Mouse (Mus musculus): ENCODE results near the gene Fam78b.

Gene Fam78b

GRCm38 (mm10) chr1:167032046-167032648 is 30.9 kb downstream of the Fam78b start:
- no peak for DNase-seq (ENCODE audit: low spot score)

- no peak for DNase-seq (ENCODE audit: low spot score)
Observed at GRCm38 (mm10) chr1:167034435-167034834, 33.2 kb downstream of the Fam78b start.

DNA sequence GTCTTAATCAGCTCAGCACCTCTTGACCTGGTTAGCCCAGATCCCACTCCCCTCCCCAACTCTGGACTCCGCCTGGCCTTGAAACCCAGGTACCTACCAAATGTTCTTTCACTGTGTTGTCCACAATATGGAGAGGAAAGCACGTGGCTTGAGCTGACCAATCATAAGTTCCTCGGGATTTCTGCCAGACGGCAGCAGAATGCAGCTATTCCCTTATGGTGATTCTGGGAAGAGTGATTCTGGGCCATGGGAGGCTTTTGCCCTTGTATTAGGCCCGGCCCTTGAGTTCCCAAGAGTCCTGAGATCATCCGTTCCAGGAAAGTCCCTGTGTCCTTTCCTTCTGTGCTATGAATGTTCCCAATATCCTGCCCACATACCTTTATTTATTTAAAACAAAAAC is 41.3 kb downstream of the Fam78b start:
- no peak for DNase-seq (ENCODE audit: low spot score)

DNA sequence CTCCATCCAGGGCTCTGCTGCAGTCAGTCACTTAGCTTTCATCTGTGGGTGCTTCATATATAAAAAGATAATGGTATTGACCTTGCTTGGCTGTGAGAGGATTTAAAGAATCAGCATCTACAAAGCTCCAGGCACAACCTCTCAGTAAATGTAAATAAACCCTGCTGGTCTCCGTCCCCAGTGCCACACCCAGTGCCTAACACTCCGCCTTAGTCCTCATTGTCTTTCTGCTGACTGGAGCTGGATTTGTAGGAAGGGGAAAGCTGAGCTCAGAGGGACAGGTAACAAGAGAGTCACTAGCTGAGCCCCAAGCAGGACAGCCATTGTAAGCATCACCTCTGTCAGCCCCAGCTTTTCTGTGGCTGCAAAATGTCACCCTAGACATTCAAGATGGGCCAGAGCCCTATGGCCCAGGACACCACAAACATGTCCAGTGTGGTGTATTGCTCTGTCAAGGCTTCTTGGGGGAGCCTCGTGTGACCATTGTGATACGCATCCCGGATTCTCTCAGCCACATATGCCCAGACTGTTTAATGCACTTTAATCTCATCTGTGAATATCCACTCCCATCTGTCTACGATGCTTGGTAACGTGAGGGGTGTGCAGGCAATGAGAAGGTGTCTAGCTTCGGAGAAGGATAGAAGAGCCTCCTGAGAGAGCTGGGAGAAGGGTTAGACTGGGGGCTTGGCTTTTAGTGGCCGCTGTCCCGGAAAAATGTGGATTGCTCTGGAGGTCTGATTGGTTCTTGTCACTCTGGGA is 45.1 kb downstream of the Fam78b start:
- DNase-seq (ENCODE audit: low spot score): no peak

DNA sequence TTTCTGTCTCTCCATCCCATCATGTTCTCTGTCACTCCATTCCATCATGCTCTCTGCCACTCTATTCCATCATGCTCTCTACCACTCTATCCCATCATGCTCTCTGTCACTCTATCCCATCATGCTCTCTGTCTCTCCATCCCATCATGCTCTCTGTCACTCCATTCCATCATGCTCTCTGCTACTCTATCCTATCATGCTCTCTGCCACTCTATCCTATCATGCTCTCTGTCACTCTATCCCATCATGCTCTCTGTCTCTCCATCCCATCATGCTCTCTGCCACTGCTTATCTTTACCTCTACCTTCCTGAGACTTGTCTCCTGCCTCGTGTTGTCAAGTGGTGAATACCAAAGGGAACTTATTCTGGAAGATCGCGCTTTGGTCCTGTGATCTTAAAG is 49.6 kb downstream of the Fam78b start:
- DNase-seq (ENCODE audit: low spot score): no peak

DNA sequence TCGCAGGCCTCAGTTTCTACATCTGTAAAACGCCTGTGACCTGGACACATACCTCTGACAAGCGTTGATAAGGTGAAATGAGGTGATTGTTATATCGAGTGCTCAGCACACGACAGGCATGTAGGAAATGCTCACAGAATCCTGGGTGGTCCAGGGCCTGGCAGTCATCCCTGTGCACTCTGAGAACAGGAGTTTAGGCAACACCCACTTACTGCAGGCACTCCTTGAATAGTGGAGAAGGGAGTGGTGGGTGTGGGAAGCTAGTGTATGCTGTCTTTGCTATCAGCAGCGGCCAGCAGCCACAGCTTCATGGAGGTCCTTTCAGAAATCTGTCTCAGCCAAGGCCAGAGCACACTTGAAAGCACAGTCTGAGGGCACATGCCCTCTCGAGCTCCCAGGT is 52.8 kb downstream of the Fam78b start:
- DNase-seq (ENCODE audit: low spot score): no peak

DNA sequence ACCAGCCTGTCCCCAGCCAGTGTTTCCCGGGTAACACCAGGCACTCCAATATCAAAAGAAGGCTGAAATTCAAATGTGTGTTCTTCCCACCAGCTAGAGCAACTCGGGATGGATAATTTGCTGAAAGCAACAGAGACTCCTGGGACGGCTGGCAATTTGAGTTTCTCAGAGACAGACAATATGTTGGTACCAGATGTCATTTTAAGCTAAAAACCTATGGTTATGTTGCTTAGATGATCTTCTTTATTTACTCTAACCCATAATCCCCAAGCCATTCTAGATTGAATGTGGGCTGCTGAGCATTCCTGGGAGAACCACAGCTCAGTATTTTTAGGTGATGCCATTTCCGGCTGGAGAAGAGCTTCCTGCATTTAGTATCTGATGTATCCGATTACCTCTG is 56.3 kb downstream of the Fam78b start:
- DNase-seq (ENCODE audit: low spot score): no peak

GRCm38 (mm10) chr1:167059550-167060285 is 58.5 kb downstream of the Fam78b start:
- DNase-seq (ENCODE audit: low spot score): no peak

- no peak for DNase-seq (ENCODE audit: low spot score)
Observed at GRCm38 (mm10) chr1:167063971-167064370, 62.8 kb downstream of the Fam78b start.

GRCm38 (mm10) chr1:167065541-167065940 is 64.3 kb downstream of the Fam78b start:
- DNase-seq (ENCODE audit: low spot score): no peak

DNA sequence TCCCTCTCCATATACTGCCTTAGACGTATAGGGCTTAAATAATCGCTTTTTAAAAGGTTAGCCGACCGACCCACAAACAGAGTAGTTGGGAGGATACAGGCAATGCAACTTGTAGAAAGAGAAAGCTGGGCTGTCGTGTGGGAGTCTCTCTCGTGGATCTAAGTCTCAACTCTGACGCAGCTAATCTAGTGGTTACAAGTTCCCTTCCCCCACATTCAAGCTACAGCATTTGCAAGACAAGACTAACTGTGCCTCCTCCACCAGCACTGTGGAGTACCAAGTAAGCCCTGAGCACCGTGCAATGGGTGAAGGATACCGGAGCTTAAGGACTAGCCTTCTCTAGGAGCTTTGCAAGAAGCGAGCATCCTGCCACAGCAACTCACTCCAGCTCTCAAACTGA is 64.8 kb downstream of the Fam78b start:
- DNase-seq (ENCODE audit: low spot score): no peak

- DNase-seq (ENCODE audit: low spot score): no peak
Observed at GRCm38 (mm10) chr1:167066933-167067341, 65.7 kb downstream of the Fam78b start.

GRCm38 (mm10) chr1:167069741-167070140 is 68.5 kb downstream of the Fam78b start:
- DNase-seq (ENCODE audit: low spot score): no peak

GRCm38 (mm10) chr1:167070306-167070705 is 69.1 kb downstream of the Fam78b start:
- no peak for DNase-seq (ENCODE audit: low spot score)

DNA sequence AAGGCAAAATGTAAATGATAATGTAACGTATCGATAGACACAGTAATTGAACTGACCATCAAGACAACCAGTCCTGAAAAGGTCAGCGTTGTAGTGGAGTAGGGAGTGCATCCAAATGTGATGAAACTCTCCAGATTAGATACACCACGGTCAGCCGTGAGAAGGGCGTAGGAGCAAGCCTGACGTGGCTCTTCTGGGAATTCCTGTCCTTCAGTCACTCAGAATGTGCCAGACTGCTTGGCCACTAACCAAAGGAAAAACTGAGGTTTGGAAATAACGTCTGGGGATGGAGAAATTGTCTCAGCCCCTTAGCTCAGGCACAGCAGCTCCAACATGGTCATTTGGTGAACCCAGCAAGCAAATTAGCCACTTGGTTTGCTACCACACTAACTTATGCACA is 74.5 kb downstream of the Fam78b start:
- no peak for DNase-seq (ENCODE audit: low spot score)

- no peak for DNase-seq (ENCODE audit: low spot score)
Observed at GRCm38 (mm10) chr1:167079476-167079875, 78.3 kb downstream of the Fam78b start.

- no peak for DNase-seq (ENCODE audit: low spot score)
Observed at GRCm38 (mm10) chr1:167081946-167082345, 80.7 kb downstream of the Fam78b start.

DNA sequence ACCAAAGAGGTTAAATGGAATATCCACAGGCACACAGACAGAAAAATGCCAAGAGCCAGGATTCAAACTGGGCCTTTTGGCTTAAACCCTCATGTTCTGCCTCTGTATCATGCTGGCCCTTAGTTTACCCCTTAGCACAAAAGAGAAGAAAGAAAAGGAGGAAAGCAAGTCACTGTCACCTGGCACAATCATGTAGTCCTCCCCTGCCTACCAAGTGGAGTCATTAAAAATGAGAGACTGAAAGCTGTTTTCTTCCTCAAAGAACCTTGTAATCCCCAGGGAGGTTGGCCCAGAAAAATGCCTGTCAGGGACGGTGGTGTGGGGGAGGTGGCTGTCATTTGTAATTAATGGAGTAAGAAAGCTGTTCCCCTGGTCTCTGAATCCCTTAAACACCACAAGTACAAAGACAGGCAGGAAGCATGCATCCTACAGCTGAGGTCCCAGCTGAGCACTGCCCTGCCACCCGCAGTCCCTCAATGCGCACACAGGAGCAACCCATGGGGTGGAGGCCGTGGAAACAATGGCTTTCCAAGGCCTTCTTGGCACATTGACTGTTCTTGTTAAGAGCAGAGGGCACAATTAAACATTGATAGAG is 81.4 kb downstream of the Fam78b start:
- no peak for DNase-seq (ENCODE audit: low spot score)

DNA sequence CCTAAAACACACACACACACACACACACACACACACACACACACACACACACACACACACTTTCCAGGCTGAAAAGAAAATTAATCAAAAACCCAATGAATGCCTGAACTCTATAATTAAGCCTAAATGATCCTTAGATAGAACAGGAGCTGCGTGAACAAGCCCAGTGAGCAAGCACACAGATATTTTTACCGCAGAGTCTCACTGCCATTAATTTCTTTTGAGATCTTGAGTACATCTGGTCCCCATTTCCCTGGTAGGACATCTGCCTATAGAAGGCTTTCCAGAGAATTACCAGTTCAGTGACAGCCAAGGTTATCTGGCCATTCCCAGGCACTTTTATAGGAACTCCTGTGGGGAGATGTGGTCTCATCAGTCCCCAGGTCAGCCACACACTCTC is 82.0 kb downstream of the Fam78b start:
- DNase-seq (ENCODE audit: low spot score): no peak

DNA sequence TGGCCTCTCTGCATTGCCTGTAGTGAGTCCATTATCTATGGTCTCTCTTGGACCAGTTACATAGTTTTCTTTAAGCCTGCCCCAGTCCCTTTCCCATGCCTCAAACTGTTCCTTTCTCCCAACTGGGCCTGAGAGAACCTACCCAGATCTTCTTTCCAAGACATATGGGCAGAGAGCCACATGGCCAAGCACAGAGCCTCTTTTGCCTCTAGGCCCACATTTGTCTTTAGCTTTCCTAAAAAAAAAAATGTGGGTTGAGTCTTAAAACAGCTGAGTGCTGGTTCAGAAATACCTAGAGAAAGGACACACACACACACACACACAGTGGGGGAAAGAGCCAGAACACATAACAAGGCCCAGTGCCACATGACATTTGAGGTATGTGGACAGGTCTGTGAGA is 83.1 kb downstream of the Fam78b start:
- DNase-seq (ENCODE audit: low spot score): no peak

- no peak for DNase-seq (ENCODE audit: low spot score)
Observed at GRCm38 (mm10) chr1:167085461-167085860, 84.2 kb downstream of the Fam78b start.

GRCm38 (mm10) chr1:167090466-167090865 is 89.2 kb downstream of the Fam78b start:
- DNase-seq (ENCODE audit: low spot score): no peak

- DNase-seq (ENCODE audit: low spot score): no peak
Observed at GRCm38 (mm10) chr1:167093551-167093950, 92.3 kb downstream of the Fam78b start.

Data from urinary bladder, postnatal 25 days (tissue).